1 mouse cellular context compared by ENCODE assay signal in genomic region chr1:131020425-131021310, GRCm38 (mm10).
TF ChIP-seq lines count a peak whose summit lies in the region.

No protein-coding gene starts in this region.

TF ChIP-seq in CH12.LX, 34 proteins besides CTCF, POLR2A, EP300 and RAD21 (continued from another document):
- TF ChIP-seq USF2 (conservative IDR thresholded peaks at IDR 0.05; ENCODE audit: low read depth, low read length), result no peak
- TF ChIP-seq MAX (IDR thresholded peaks at IDR 0.05; ENCODE audit: low read length), result no peak; the same call in 1 of the 2 replicates
- peak; percentile 48 for TF ChIP-seq SIN3A (IDR thresholded peaks at IDR 0.05; ENCODE audit: low read length)
- no peak for TF ChIP-seq PAX5 (IDR thresholded peaks at IDR 0.05; ENCODE audit: low read length)
- TF ChIP-seq POLR2AphosphoS2 (IDR thresholded peaks at IDR 0.05; ENCODE audit: low read depth, low read length), result peak; percentile 73; the same call in 1 of the 2 replicates
- peak; percentile 23; the same call in 1 of the 2 replicates for TF ChIP-seq NELFE (IDR thresholded peaks at IDR 0.05; ENCODE audit: low read depth, low read length)
- peak; percentile 18 for TF ChIP-seq SMC3 (IDR thresholded peaks at IDR 0.05; ENCODE audit: low read depth, low read length)
- no peak; the same call in 1 of the 2 replicates for TF ChIP-seq JUN (IDR thresholded peaks at IDR 0.05; ENCODE audit: insufficient read depth, low read depth, low read length)
- peak; percentile 47; the same call in 1 of the 2 replicates for TF ChIP-seq TBP (conservative IDR thresholded peaks at IDR 0.05; ENCODE audit: low read depth, low read length)
- TF ChIP-seq MEF2A (IDR thresholded peaks at IDR 0.05; ENCODE audit: borderline replicate concordance, low read depth, low read length), result peak; percentile 77
